Mouse (Mus musculus) heart, postnatal 0 days (tissue): ENCODE results near the gene Eln. TPM values are rescaled to one million over a fixed set of nuclear protein-coding genes. Genes with fewer than 3 reads are reported as not detected.

Source experiments
- ATAC-seq: fragments of 200-750 bp; cut with Nextera tagmentation; 2 replicates; pipeline ENCODE4 v1.8.0; 2017; ENCODE audit warnings: low read depth, moderate number of reproducible peaks, moderate library complexity; ENCODE audit not compliant: insufficient read depth
- DNase-seq: peaks from one replicate; pipeline ENCODE4 v3.0.0-alpha.2; 2016; ENCODE audit warnings: low spot score
- H3K27ac ChIP-seq: fragments of 300-500 bp; sonication (generic); 2 replicates; pipeline ENCODE4 v1.5.1; 2014; ENCODE audit warnings: low read depth, mild to moderate bottlenecking
- H3K27me3 ChIP-seq: fragments of 300-500 bp; sonication (generic); 2 replicates; pipeline ENCODE4 v1.6.1; 2014; ENCODE audit warnings: low read length, mixed read lengths; ENCODE audit not compliant: control insufficient read depth, insufficient read depth
- H3K36me3 ChIP-seq: fragments of 300-500 bp; sonication (generic); replicated peaks from 2 replicates; pipeline ENCODE4 v1.6.1; 2014; ENCODE audit warnings: low read length, mixed read lengths; ENCODE audit not compliant: control insufficient read depth, insufficient read depth
- H3K4me1 ChIP-seq: fragments of 300-500 bp; sonication (generic); 2 replicates; pipeline ENCODE4 v1.6.1; 2014; ENCODE audit warnings: antibody characterized with exemption; ENCODE audit not compliant: control insufficient read depth, insufficient read depth
- H3K4me2 ChIP-seq: fragments of 300-500 bp; sonication (generic); 2 replicates; pipeline ENCODE4 v1.6.1; 2014; ENCODE audit warnings: low read depth, mild to moderate bottlenecking, low read length, moderate library complexity
- H3K4me3 ChIP-seq: fragments of 300-500 bp; sonication (generic); 2 replicates; pipeline ENCODE4 v1.5.1; 2014; ENCODE audit warnings: low read depth, low read length
- H3K9ac ChIP-seq: fragments of 300-500 bp; sonication (generic); replicated peaks from 2 replicates; pipeline ENCODE4 v1.6.1; 2014; ENCODE audit warnings: low read depth, low read length, mixed read lengths
- H3K9me3 ChIP-seq: fragments of 300-500 bp; sonication (generic); replicated peaks from 2 replicates; pipeline ENCODE4 v1.6.1; 2016; ENCODE audit warnings: low read length; ENCODE audit not compliant: control insufficient read depth
- CTCF ChIP-seq: IDR thresholded peaks from 2 replicates; pipeline ENCODE4 v1.5.1; 2016; ENCODE audit warnings: antibody characterized with exemption, control low read depth, low read depth
- EP300 ChIP-seq: IDR thresholded peaks from 2 replicates; pipeline ENCODE4 v1.6.1; 2016; ENCODE audit warnings: antibody characterized with exemption, low read depth
- WGBS: fragments of 180-500 bp; shearing (Covaris S2); extraction: QIAGEN DNeasy Blood & Tissue Kit; methylation state at CpG from one replicate; pipeline ENCODE4 v1.1.7; 2014; 5-methylcytosine and 5-hydroxymethylcytosine counted together
- polyA plus RNA-seq: library from polyadenylated mRNA; unstranded; fragments of >200 nt; fragmentation: Nextera tagmentation; extraction: Ambion mirVana; gene quantifications from 2 replicates; pipeline ENCODE4 v1.2.1, GENCODE M21; 2015
- total RNA-seq: library from RNA; depleted of rRNA; stranded (reverse); fragments of >200 nt; gene quantifications from 2 replicates; pipeline ENCODE4 v1.2.3, GENCODE M21; 2014; ENCODE audit warnings: low replicate concordance

Gene Eln
- total and polyA plus RNA-seq, 2 experiments from 2014 or later: 313 to 362 TPM

DNA sequence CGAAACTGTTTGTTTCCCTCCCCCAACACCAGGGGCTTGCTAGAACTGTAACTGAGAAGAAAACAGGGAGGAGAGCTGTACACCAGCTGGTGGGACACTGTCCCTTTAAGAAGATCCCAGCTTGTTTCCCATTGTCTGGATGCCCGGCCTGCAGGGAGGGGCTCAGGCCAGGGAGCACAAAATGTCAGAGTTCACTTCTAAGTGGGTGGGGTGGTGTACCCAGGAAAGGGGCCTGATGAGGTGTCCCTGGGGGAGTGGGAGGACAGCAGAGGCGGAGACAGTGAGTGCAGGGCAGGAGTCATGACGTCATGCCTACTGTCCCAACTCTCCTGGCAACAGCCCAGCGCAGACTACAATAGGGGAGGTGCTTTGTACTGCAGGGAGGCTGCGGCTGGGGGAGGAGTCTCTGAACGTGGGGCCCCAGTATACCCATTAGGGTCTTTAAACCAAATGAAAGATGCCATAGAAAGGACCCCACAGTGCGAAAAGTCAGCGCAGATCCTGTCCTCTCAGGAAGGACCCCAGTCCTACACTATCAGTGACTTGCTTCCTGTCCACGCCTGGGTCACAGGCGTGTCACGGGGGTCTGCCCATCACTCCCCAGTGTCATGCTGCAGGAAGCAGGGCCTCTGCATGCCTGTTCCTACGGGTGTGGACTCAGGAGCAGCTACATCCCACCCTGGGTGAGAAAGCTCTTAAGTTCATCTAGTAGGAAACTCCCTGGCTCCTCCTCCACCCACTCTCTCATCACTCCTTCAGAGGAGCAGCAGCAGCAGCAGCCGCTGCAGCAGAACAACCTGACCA lies 71.0 kb downstream of the Eln start:
- WGBS: 2% methylated on average over 14 of the region's 14 CpGs
- Histone ChIP-seq H3K27ac (peak overlapping the region; percentile 79), H3K9me3 (no peaks in the 10 kb centered on the region), H3K4me1 (peaks cover 15% of the 10 kb centered on the region), H3K27me3 (no peaks in the 10 kb centered on the region), H3K4me3 (peak overlapping the region; percentile 38), H3K9ac (peak overlapping the region; percentile 43), H3K36me3 (no peaks in the 10 kb centered on the region), H3K4me2 (peak overlapping the region; percentile 63)
- ATAC-seq: peak; percentile 80
- peak; percentile 93 for DNase-seq
- no peak for TF ChIP-seq CTCF
- TF ChIP-seq EP300: peak; percentile 71; the same call in 1 of the 2 replicates

DNA sequence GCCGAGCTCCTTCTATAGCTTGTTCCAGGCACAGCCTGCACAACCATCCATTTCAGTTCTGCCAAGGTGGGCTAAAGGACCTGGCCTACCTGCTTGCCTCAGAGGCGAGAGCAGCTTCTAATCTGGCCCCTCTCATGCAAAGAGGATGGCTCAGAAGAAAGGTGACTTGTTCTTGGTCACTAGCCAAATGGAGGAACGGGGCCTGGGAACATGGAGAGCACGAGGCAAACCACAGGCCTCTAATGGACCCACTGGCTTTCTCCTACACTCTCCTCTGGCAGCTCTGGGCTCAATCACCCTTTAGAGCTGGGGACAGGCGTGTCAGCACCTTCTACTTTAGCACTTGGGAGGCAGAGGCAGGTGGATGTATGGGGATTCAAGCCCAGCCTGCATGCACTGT lies 72.1 kb downstream of the Eln start:
- H3K27ac ChIP-seq: peak overlapping the region; percentile 79

DNA sequence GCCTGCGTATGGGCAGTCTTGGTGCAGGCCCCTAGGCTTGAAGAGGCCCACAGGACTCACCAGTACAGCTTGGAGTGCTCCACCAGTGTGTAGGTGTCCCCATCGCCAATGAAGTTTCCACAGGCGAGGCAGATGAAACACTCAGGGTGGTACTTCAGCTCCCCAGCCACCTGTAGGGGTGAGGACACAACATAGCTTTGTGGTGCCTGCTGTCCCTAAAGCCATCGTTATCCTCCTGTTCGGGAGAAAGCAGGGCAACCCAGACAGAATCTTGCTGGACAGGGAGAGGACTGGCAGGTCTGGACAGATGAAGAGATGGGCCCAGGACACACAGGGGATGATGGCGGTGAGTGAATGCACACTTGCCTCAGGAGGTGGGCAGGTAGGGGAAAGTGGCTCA lies 74.5 kb downstream of the Eln start:
- no peak overlapping the region for H3K4me2 ChIP-seq
- H3K27ac ChIP-seq: no peak overlapping the region
- no peak overlapping the region for H3K9ac ChIP-seq
- 96% methylated on average over 6 of the region's 6 CpGs for WGBS
- TF ChIP-seq CTCF: no peak
- no peak overlapping the region for H3K4me3 ChIP-seq
- no peaks in the 10 kb centered on the region for H3K9me3 ChIP-seq
- DNase-seq (no peak), ATAC-seq (no peak)
- peaks cover 15% of the 10 kb centered on the region for H3K4me1 ChIP-seq
- no peaks in the 10 kb centered on the region for H3K36me3 ChIP-seq
- H3K27me3 ChIP-seq: no peaks in the 10 kb centered on the region

More for the DNA sequence above, 72.1 kb downstream of the Eln start:
- WGBS: 50% methylated on average over 5 of the region's 5 CpGs
- Histone ChIP-seq H3K36me3 (no peaks in the 10 kb centered on the region), H3K9ac (no peak overlapping the region; the same call in 1 of the 2 replicates), H3K27me3 (no peaks in the 10 kb centered on the region), H3K9me3 (no peaks in the 10 kb centered on the region), H3K4me3 (no peak overlapping the region), H3K4me2 (no peak overlapping the region), H3K4me1 (peaks cover 15% of the 10 kb centered on the region)
- ATAC-seq (no peak), DNase-seq (no peak)
- TF ChIP-seq CTCF: no peak
- no peak for TF ChIP-seq EP300

DNA sequence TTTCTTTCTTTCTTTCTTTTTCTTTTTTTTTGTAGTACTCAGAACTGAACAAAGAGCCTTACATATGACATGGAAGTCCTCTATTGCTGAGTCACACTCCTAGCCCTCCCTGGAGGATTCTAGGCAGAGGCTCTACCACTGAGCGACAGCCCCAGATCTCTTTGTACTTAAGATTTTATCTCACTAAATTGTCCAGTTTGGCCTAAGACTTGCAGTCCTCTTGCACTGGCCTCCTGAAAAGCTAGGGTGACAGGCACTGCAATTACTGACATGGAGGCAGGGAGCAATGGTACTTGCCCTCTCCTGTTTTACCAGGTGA lies 75.0 kb downstream of the Eln start:
- DNase-seq (no peak), ATAC-seq (no peak)
- H3K36me3 ChIP-seq: 0 out of 2 replicates have a peak, but pooled peaks cover 2% of the 10 kb centered on the region
- H3K4me1 ChIP-seq: peaks cover 15% of the 10 kb centered on the region
- no peak for TF ChIP-seq CTCF
- no peak overlapping the region for H3K4me3 ChIP-seq
- H3K27ac ChIP-seq: no peak overlapping the region
- WGBS: 67% methylated on average over 1 of the region's 1 CpGs
- H3K27me3 ChIP-seq: no peaks in the 10 kb centered on the region
- no peaks in the 10 kb centered on the region for H3K9me3 ChIP-seq
- no peak overlapping the region for H3K4me2 ChIP-seq
- H3K9ac ChIP-seq: no peak overlapping the region

DNA sequence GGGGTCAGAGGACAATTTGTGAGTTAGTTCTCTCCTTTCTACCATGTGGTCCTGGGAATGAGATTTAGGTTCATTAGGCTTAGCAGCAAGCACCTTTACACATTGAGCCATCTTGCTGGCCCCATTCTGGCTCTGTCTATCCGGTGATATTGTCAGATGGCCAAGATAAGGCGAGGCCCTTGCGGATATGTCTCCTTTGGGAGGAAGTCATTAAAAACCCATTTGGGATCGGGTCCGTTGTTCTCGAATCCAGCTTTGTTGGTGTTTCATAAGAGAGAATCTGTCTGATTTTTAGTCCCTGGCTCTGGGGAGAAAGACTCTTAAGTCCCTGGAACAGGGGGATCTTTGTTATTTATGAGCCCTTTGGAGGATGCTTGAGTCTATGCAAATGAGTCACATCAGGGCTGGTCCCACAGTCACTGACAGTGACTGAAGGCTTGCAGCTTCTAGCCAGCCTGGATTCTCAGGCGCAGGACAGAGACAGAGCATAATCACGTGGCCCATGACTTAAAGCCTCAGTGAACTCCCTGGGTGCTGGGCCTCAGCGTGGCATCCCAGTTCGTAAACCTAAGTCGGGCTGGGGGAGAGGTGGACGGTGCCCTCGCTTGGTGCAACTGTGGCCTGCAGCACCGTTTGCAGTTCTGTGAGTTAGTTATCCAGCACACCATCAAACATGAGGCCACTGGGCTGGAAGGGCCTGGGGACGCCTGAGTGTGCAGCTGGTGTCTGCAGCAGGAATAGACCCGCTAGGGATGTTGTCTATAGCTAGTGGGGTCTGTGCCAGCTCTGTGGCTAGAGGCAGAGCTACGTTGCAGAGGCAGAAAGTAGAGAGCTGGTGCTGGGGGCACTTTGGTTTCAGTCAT lies 75.6 kb downstream of the Eln start:
- Histone ChIP-seq H3K36me3 (0 out of 2 replicates have a peak, but pooled peaks cover 3% of the 10 kb centered on the region), H3K27me3 (no peaks in the 10 kb centered on the region)

More for the DNA sequence above, 75.6 kb downstream of the Eln start:
- Histone ChIP-seq H3K9me3 (no peaks in the 10 kb centered on the region), H3K4me1 (peaks cover 15% of the 10 kb centered on the region), H3K4me2 (no peak overlapping the region), H3K4me3 (no peak overlapping the region), H3K27ac (no peak overlapping the region), H3K9ac (no peak overlapping the region)
- WGBS: 77% methylated on average over 17 of the region's 17 CpGs
- TF ChIP-seq CTCF (no peak), EP300 (no peak)
- ATAC-seq (no peak), DNase-seq (no peak)
